Mouse (Mus musculus): ENCODE measurements around the gene Zdhhc17. TPM values are rescaled to one million over a fixed set of nuclear protein-coding genes. Genes with fewer than 3 reads are reported as not detected.

Zdhhc17 gene
- polyA plus RNA-seq, 1 experiment from 2014 or later: 28.9 TPM

GRCm38 (mm10) chr10:110971998-110972397 is 37.9 kb downstream of the Zdhhc17 start:
- no peak overlapping the region for H3K27ac ChIP-seq (replicated peaks)
- peaks cover 65% of the 10 kb centered on the region for H3K36me3 ChIP-seq
- no peaks in the 10 kb centered on the region for H3K27me3 ChIP-seq (ENCODE audit: low read depth, poor library complexity, severe bottlenecking)
- H3K9me3 ChIP-seq (replicated peaks): no peaks in the 10 kb centered on the region
- DNase-seq (ENCODE audit: low spot score): no peak
- H3K4me1 ChIP-seq: no peaks in the 10 kb centered on the region; the same call in 1 of the 2 replicates
- no peak overlapping the region for H3K4me3 ChIP-seq
- WGBS: 88% methylated on average over 9 of the region's 9 CpGs

GRCm38 (mm10) chr10:110971483-110971882 is 38.5 kb downstream of the Zdhhc17 start:
- no peaks in the 10 kb centered on the region for H3K9me3 ChIP-seq (replicated peaks)
- no peak overlapping the region for H3K27ac ChIP-seq (replicated peaks)
- H3K4me3 ChIP-seq: no peak overlapping the region
- no peaks in the 10 kb centered on the region for H3K27me3 ChIP-seq (ENCODE audit: low read depth, poor library complexity, severe bottlenecking)
- WGBS: 93% methylated on average over 6 of the region's 6 CpGs
- no peaks in the 10 kb centered on the region; the same call in 1 of the 2 replicates for H3K4me1 ChIP-seq
- no peak for DNase-seq (ENCODE audit: low spot score)
- peaks cover 70% of the 10 kb centered on the region for H3K36me3 ChIP-seq

DNA sequence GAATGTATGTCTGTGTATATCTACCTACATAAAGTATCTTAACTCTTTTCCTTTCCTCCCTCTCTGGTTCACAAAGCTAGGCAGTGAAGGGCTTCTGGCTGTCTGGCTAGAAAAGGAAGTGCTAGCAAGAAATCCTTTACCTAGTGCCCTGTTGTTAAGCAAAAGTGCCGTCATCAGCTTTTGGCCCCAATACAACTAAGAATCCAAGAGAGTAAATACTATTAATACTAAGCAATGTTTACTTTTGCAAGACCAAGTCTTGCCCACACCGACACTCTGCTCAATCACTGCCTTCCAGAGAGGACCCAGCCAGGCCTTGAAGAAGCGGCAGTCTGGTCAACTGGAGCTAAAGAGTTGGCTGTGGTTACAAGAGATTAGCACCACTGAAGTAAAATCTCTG is 38.9 kb downstream of the Zdhhc17 start:
- Histone ChIP-seq H3K36me3 (peaks cover 71% of the 10 kb centered on the region), H3K4me1 (no peaks in the 10 kb centered on the region; the same call in 1 of the 2 replicates)
- 93% methylated on average over 3 of the region's 3 CpGs for WGBS

DNA sequence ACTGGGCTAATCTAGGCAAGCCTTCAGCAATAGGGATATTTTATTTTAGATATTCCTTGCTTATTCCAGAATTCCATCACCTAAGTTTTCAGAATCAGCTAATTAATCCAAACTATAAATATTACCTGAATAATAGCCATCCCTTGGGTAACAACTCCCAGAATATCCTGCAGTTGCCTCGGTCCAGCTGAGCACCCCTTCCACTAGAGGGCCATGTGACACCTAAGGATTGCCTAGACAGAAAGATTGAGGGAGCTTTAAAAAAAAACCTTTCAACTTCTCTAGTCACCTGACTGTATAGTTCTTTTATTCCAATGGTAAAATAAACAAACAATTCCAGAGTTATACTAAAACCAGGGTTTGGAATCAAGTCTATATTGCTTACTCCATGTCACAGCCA is 47.8 kb downstream of the Zdhhc17 start:
- WGBS: 64% methylated on average over 1 of the region's 1 CpGs
- Histone ChIP-seq H3K9me3 (replicated peaks) (no peaks in the 10 kb centered on the region), H3K36me3 (peaks cover 53% of the 10 kb centered on the region), H3K4me3 (no peak overlapping the region), H3K27ac (replicated peaks) (no peak overlapping the region), H3K27me3 (ENCODE audit: low read depth, poor library complexity, severe bottlenecking) (no peaks in the 10 kb centered on the region), H3K4me1 (no peaks in the 10 kb centered on the region)
- no peak for DNase-seq (ENCODE audit: low spot score)

More for the DNA sequence above, 38.9 kb downstream of the Zdhhc17 start:
- H3K27me3 ChIP-seq (ENCODE audit: low read depth, poor library complexity, severe bottlenecking): no peaks in the 10 kb centered on the region
- no peak overlapping the region for H3K4me3 ChIP-seq
- no peak overlapping the region for H3K27ac ChIP-seq (replicated peaks)
- no peak for DNase-seq (ENCODE audit: low spot score)
- no peaks in the 10 kb centered on the region for H3K9me3 ChIP-seq (replicated peaks)

GRCm38 (mm10) chr10:110960841-110961240 is 49.1 kb downstream of the Zdhhc17 start:
- H3K4me1 ChIP-seq: no peaks in the 10 kb centered on the region
- H3K9me3 ChIP-seq (replicated peaks): no peaks in the 10 kb centered on the region
- H3K4me3 ChIP-seq: no peak overlapping the region
- H3K36me3 ChIP-seq: peaks cover 56% of the 10 kb centered on the region
- no peaks in the 10 kb centered on the region for H3K27me3 ChIP-seq (ENCODE audit: low read depth, poor library complexity, severe bottlenecking)
- WGBS: 93% methylated on average over 6 of the region's 6 CpGs
- no peak for DNase-seq (ENCODE audit: low spot score)
- H3K27ac ChIP-seq (replicated peaks): no peak overlapping the region

DNA sequence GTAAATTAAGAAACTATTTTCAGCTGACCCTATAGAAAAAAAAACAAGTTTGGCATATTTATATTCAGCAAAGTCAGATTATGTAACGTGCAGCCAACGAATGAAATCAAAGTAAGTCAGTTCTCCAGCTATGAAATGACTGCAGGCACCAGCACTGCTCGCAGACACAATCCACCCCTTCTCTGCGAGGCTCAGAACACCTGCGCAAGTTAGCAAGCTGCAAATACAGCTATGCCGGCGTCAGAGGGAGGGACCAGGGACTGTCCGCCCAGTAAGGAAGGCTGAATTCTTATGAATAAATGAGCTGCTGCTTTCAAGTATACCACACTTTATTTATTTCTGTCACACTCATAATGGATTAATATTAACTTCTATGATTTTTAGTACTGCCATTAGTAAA is 50.2 kb downstream of the Zdhhc17 start:
- no peaks in the 10 kb centered on the region for H3K27me3 ChIP-seq (ENCODE audit: low read depth, poor library complexity, severe bottlenecking)
- DNase-seq (ENCODE audit: low spot score): no peak
- peaks cover 63% of the 10 kb centered on the region for H3K36me3 ChIP-seq
- H3K9me3 ChIP-seq (replicated peaks): no peaks in the 10 kb centered on the region
- 95% methylated on average over 8 of the region's 8 CpGs for WGBS
- H3K27ac ChIP-seq (replicated peaks): no peak overlapping the region
- H3K4me1 ChIP-seq: no peaks in the 10 kb centered on the region
- H3K4me3 ChIP-seq: no peak overlapping the region

GRCm38 (mm10) chr10:110958879-110959278 is 51.1 kb downstream of the Zdhhc17 start:
- Histone ChIP-seq H3K4me3 (no peak overlapping the region), H3K27me3 (ENCODE audit: low read depth, poor library complexity, severe bottlenecking) (no peaks in the 10 kb centered on the region), H3K27ac (replicated peaks) (no peak overlapping the region), H3K4me1 (no peaks in the 10 kb centered on the region), H3K9me3 (replicated peaks) (no peaks in the 10 kb centered on the region), H3K36me3 (peaks cover 63% of the 10 kb centered on the region)
- no peak for DNase-seq (ENCODE audit: low spot score)
- WGBS: 94% methylated on average over 6 of the region's 6 CpGs

DNA sequence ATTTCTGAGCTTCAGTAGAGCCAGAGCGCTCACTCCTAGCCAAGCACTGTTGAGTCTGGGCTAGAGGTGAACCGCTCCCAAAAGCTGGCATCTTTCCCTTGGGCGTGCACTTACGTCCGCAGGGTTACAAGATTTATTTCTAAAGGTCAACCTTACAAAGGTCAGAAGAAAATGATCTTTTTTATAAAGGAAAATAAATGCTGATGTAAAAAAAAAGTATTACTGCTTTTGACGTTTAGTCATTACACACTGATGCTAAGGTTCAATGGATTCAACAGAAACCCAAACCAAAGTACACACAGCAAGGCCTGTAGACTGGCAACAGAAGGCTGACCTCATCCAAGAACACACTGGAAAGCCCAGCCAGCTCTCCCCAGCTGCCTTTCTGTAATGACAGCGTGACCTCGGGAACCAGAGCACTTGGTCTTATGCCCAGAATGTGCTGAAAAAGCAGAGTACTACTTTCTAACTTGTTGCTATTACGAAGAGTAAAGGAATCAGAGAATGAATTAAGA is 56.9 kb downstream of the Zdhhc17 start:
- Histone ChIP-seq H3K9me3 (replicated peaks) (no peaks in the 10 kb centered on the region), H3K27ac (replicated peaks) (no peak overlapping the region), H3K4me3 (no peak overlapping the region), H3K27me3 (ENCODE audit: low read depth, poor library complexity, severe bottlenecking) (no peaks in the 10 kb centered on the region), H3K36me3 (peaks cover 76% of the 10 kb centered on the region), H3K4me1 (no peaks in the 10 kb centered on the region)
- DNase-seq (ENCODE audit: low spot score): no peak
- 93% methylated on average over 9 of the region's 9 CpGs for WGBS

- DNase-seq (ENCODE audit: low spot score): no peak
- 95% methylated on average over 8 of the region's 8 CpGs for WGBS
- H3K27me3 ChIP-seq (ENCODE audit: low read depth, poor library complexity, severe bottlenecking): no peaks in the 10 kb centered on the region
- H3K36me3 ChIP-seq: peaks cover 76% of the 10 kb centered on the region
- H3K4me3 ChIP-seq: no peak overlapping the region
- no peak overlapping the region for H3K27ac ChIP-seq (replicated peaks)
- H3K9me3 ChIP-seq (replicated peaks): no peaks in the 10 kb centered on the region
- H3K4me1 ChIP-seq: no peaks in the 10 kb centered on the region
These were observed 57.7 kb downstream of the Zdhhc17 start for GRCm38 (mm10) chr10:110952271-110952670.

GRCm38 (mm10) chr10:110951748-110952147 is 58.2 kb downstream of the Zdhhc17 start:
- H3K36me3 ChIP-seq: peaks cover 76% of the 10 kb centered on the region
- 93% methylated on average over 4 of the region's 4 CpGs for WGBS
- DNase-seq (ENCODE audit: low spot score): no peak

DNA sequence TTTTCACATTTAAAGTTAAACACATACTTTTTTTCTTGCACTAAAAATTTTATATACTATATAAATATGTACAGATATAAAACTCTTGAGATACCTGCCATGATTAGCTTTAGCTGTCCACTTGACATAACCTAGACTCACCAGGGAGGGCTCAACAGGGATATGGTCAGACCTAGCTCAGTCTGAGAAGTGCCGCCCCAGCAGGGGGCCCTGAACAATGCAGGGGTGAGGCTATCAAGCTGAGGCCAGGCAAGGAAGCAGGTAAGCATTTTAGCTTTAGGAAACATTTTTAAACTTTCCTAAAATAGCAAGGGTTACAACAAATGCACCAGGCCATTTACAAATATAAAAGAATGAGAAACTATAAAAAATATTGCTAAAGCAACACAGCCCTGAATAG is 58.8 kb downstream of the Zdhhc17 start:
- no peaks in the 10 kb centered on the region for H3K27me3 ChIP-seq (ENCODE audit: low read depth, poor library complexity, severe bottlenecking)
- 97% methylated on average over 1 of the region's 1 CpGs for WGBS
- H3K4me1 ChIP-seq: no peaks in the 10 kb centered on the region
- H3K4me3 ChIP-seq: no peak overlapping the region
- no peak overlapping the region for H3K27ac ChIP-seq (replicated peaks)
- no peaks in the 10 kb centered on the region for H3K9me3 ChIP-seq (replicated peaks)
- DNase-seq (ENCODE audit: low spot score): no peak
- peaks cover 77% of the 10 kb centered on the region for H3K36me3 ChIP-seq

More at GRCm38 (mm10) chr10:110951748-110952147, 58.2 kb downstream of the Zdhhc17 start:
- Histone ChIP-seq H3K4me3 (no peak overlapping the region), H3K4me1 (no peaks in the 10 kb centered on the region), H3K27ac (replicated peaks) (no peak overlapping the region), H3K27me3 (ENCODE audit: low read depth, poor library complexity, severe bottlenecking) (no peaks in the 10 kb centered on the region), H3K9me3 (replicated peaks) (no peaks in the 10 kb centered on the region)

GRCm38 (mm10) chr10:110947574-110947973 is 62.4 kb downstream of the Zdhhc17 start:
- no peak for DNase-seq (ENCODE audit: low spot score)
- H3K27ac ChIP-seq (replicated peaks): no peak overlapping the region
- H3K4me3 ChIP-seq: no peak overlapping the region
- no peaks in the 10 kb centered on the region for H3K27me3 ChIP-seq (ENCODE audit: low read depth, poor library complexity, severe bottlenecking)
- 88% methylated on average over 4 of the region's 4 CpGs for WGBS
- no peaks in the 10 kb centered on the region for H3K9me3 ChIP-seq (replicated peaks)
- peaks cover 85% of the 10 kb centered on the region for H3K36me3 ChIP-seq
- no peaks in the 10 kb centered on the region for H3K4me1 ChIP-seq

GRCm38 (mm10) chr10:110945966-110946365 is 64.0 kb downstream of the Zdhhc17 start:
- peaks cover 89% of the 10 kb centered on the region for H3K36me3 ChIP-seq
- H3K4me3 ChIP-seq: no peak overlapping the region
- no peak overlapping the region for H3K27ac ChIP-seq (replicated peaks)
- DNase-seq (ENCODE audit: low spot score): no peak
- no peaks in the 10 kb centered on the region for H3K27me3 ChIP-seq (ENCODE audit: low read depth, poor library complexity, severe bottlenecking)
- no peaks in the 10 kb centered on the region for H3K9me3 ChIP-seq (replicated peaks)
- WGBS: 88% methylated on average over 12 of the region's 12 CpGs
- H3K4me1 ChIP-seq: no peaks in the 10 kb centered on the region

DNA sequence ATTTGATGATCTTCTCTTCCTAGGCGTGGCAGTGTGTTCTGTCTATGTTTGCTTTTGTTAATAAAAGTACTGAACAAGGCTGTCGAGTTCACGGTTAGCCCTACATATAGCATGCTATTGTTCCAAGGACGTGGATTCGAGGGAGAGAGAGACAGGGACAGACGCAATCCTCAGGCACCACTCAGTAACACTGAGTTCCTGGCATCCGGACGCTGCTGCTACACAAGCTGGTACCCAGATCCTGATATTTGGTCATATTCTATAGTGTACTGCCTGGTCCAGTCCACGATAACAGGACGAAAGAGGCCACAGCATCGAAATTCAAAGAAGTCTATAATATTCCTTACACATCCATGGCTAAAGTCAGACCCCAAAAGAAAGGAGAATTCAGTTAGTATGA is 65.8 kb downstream of the Zdhhc17 start:
- WGBS: 94% methylated on average over 11 of the region's 11 CpGs
- no peak overlapping the region for H3K4me3 ChIP-seq
- H3K27me3 ChIP-seq (ENCODE audit: low read depth, poor library complexity, severe bottlenecking): no peaks in the 10 kb centered on the region
- H3K9me3 ChIP-seq (replicated peaks): no peaks in the 10 kb centered on the region
- H3K36me3 ChIP-seq: peaks cover 87% of the 10 kb centered on the region
- H3K27ac ChIP-seq (replicated peaks): no peak overlapping the region
- H3K4me1 ChIP-seq: no peaks in the 10 kb centered on the region
- DNase-seq (ENCODE audit: low spot score): no peak

All from midbrain, embryonic 10.5 days (tissue).